Mouse (Mus musculus) liver, embryonic 11.5 days (tissue): ENCODE results near the gene Galnt18. TPM values are rescaled to one million over a fixed set of nuclear protein-coding genes. Genes with fewer than 3 reads are reported as not detected.

Source experiments
- ATAC-seq: fragments of 200-750 bp; cut with Nextera tagmentation; replicated peaks from 2 replicates; pipeline ENCODE4 v1.8.0; 2017; ENCODE audit warnings: moderate number of reproducible peaks, mild to moderate bottlenecking, moderate TSS enrichment, moderate library complexity; ENCODE audit not compliant: low FRiP score
- DNase-seq: peaks from one replicate; pipeline ENCODE4 v3.0.0-alpha.2; 2017; ENCODE audit warnings: low spot score
- H3K27ac ChIP-seq: fragments of 300-500 bp; sonication (generic); 2 replicates; pipeline ENCODE4 v1.5.1; 2014; ENCODE audit warnings: mild to moderate bottlenecking, low read depth, low read length, control low read depth
- H3K27me3 ChIP-seq: fragments of 300-500 bp; sonication (generic); replicated peaks from 2 replicates; pipeline ENCODE4 v1.6.1; 2014; ENCODE audit warnings: low read length, mixed read lengths; ENCODE audit not compliant: control insufficient read depth, insufficient read depth
- H3K36me3 ChIP-seq: fragments of 300-500 bp; sonication (generic); 2 replicates; pipeline ENCODE4 v1.6.1; 2014; ENCODE audit warnings: mild to moderate bottlenecking, low read length, moderate library complexity, mixed read lengths; ENCODE audit not compliant: control insufficient read depth, insufficient read depth
- H3K4me1 ChIP-seq: fragments of 300-500 bp; sonication (generic); replicated peaks from 2 replicates; pipeline ENCODE4 v1.6.1; 2014; ENCODE audit warnings: low read length, mixed read lengths; ENCODE audit not compliant: control insufficient read depth, insufficient read depth
- H3K4me2 ChIP-seq: fragments of 300-500 bp; sonication (generic); 2 replicates; pipeline ENCODE4 v1.6.1; 2014; ENCODE audit warnings: mild to moderate bottlenecking, control low read depth, moderate library complexity
- H3K4me3 ChIP-seq: fragments of 300-500 bp; sonication (generic); 2 replicates; pipeline ENCODE4 v1.5.1; 2014; ENCODE audit warnings: low read depth, low read length, control low read depth
- H3K9ac ChIP-seq: fragments of 300-500 bp; sonication (generic); 2 replicates; pipeline ENCODE4 v1.6.1; 2014; ENCODE audit warnings: low read depth, low read length, control low read depth
- H3K9me3 ChIP-seq: fragments of 300-500 bp; sonication (generic); 2 replicates; pipeline ENCODE4 v1.6.1; 2016; ENCODE audit warnings: low read length, inconsistent platforms, mixed read lengths; ENCODE audit not compliant: control insufficient read depth
- WGBS: fragments of 180-500 bp; shearing (Covaris S2); extraction: QIAGEN DNeasy Blood & Tissue Kit; methylation state at CpG from one replicate; pipeline ENCODE4 v1.1.7; 2014; 5-methylcytosine and 5-hydroxymethylcytosine counted together
- polyA plus RNA-seq: library from polyadenylated mRNA; unstranded; fragments of >200 nt; fragmentation: Nextera tagmentation; extraction: Ambion mirVana; gene quantifications from 2 replicates; pipeline ENCODE4 v1.2.1, GENCODE M21; 2014

Gene Galnt18
- polyA plus RNA-seq, 1 experiment from 2014 or later: 3.1 TPM

DNA sequence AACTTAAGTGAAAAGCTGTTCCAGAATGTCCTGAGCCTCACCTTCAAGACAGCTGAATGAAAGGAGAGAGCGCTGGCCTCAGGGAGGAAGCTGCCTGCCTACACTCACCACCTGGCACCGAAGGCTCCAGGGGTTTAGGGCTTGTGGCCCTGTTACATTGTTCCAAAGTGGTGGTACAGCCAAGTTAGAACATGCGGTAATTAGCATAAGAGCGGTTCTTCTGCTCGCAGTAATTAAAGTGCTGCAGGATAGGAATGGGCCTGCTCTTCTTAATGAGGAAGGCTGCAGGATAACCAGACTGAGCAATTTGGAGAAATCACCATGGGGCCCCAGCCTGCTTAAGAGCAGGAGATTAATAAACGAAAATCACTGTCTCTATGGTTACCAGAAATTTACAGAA lies 179.0 kb downstream of the Galnt18 start:
- Histone ChIP-seq H3K9me3 (no peaks in the 10 kb centered on the region), H3K36me3 (no peaks in the 10 kb centered on the region), H3K4me3 (no peak overlapping the region), H3K27me3 (no peaks in the 10 kb centered on the region), H3K27ac (no peak overlapping the region), H3K4me2 (no peak overlapping the region), H3K4me1 (no peaks in the 10 kb centered on the region; the same call in 1 of the 2 replicates), H3K9ac (no peak overlapping the region)
- WGBS: 68% methylated on average over 6 of the region's 6 CpGs
- ATAC-seq (no peak), DNase-seq (no peak)

DNA sequence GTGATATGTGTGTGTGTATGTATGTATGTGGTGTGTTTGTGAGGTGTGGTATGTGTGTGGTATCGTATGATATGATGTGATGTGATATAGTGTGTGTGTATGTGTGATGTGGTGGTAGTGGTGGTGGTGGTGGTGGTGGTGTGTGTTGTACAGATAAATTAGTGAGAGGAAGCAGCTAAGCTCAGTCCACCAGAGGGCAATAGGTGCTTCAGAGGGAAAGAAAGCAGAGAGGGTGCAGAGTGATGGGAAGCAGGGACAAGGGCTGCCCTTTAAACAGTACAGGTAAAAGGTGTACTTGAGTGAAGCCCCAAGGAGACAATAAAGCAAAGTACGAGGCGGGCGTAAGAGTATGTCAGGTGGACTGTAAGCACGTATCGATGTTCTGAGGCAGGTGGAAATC lies 186.1 kb downstream of the Galnt18 start:
- WGBS: 87% methylated on average over 6 of the region's 6 CpGs
- Histone ChIP-seq H3K4me3 (no peak overlapping the region), H3K9ac (no peak overlapping the region), H3K4me1 (no peaks in the 10 kb centered on the region), H3K4me2 (no peak overlapping the region), H3K27ac (no peak overlapping the region), H3K9me3 (no peaks in the 10 kb centered on the region), H3K27me3 (0 out of 2 replicates have a peak, but pooled peaks cover 3% of the 10 kb centered on the region), H3K36me3 (no peaks in the 10 kb centered on the region)
- ATAC-seq: no peak
- no peak for DNase-seq

DNA sequence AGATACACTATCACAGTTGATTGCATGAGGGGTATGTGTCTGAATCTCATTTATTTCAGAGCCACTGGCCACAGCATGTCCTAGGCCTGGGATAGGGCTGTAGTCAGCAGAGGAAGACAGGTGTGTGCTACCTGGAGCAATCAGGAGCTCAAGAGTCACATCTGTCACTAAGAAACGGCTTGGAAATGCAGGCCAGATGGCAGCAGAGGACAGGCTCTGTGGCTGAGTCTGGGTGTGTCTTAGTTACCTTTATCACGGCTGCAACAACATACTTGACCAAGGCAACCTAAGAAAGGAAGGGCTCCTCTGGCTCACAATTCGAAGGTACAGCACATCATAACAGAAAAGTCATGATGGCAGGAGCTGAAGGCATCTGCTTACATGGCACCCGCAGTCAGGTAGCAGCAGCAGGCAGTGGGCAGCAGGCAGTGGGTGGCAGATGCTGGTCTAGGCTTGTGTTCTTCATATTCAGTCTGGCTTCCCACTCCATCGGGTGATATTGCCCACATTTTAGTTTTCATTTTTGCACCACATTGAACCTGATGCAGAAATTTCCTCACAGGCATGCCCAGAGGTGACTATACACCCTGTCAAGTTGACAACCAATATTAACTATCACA lies 190.2 kb downstream of the Galnt18 start:
- Histone ChIP-seq H3K27ac (no peak overlapping the region), H3K9ac (no peak overlapping the region)
- DNase-seq: no peak

DNA sequence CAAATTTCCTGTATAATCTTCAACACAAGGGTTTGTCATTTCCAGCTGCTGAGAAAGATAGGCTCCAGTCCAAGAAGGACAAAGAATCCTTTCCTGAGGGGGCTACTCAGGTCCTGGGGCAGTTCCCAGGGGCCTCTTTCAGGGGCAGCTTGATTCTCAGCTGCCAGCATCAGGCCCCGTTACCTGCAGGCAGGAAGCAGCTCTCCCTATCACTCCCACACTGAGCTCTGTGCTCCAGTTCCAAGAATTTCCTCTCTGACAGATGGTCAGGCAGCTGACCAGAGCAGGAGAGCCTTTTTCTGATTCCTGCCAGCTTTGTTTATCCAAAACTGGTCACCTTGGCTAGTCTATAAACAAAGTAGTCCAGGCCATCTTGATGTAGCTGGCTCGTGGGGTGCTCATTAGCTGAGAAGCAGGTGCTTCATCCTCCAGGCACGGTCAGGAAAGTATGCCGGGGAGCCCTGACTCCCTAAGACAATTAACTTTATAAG lies 191.4 kb downstream of the Galnt18 start:
- ATAC-seq: no peak
- H3K36me3 ChIP-seq: no peaks in the 10 kb centered on the region
- no peak for DNase-seq

More for the DNA sequence above, 190.2 kb downstream of the Galnt18 start:
- H3K36me3 ChIP-seq: no peaks in the 10 kb centered on the region
- H3K4me3 ChIP-seq: no peak overlapping the region
- no peaks in the 10 kb centered on the region for H3K9me3 ChIP-seq
- no peaks in the 10 kb centered on the region for H3K4me1 ChIP-seq
- H3K4me2 ChIP-seq: no peak overlapping the region
- no peak for ATAC-seq
- 0 out of 2 replicates have a peak, but pooled peaks cover under 1% of the 10 kb centered on the region for H3K27me3 ChIP-seq
- WGBS: 69% methylated on average over 5 of the region's 5 CpGs

DNA sequence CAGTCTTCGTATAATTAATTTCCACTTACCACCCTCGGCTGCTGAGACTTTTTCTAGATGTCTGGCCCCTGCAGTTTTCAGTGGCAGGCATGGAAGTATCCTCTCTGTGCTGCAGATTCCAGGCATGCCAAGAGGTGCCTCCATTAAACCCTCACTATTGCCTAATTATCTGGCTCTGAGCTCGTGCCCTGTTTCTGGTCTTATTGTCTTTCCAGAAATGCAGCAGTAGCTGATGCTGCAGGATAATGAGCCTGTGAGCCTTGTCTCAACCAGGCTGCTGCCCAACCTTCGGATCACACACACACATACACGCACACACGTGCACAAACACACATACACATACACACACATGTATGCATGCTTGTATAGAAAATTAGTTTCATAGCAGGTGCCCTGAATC lies 199.2 kb downstream of the Galnt18 start:
- Histone ChIP-seq H3K36me3 (no peaks in the 10 kb centered on the region), H3K27ac (no peak overlapping the region), H3K4me2 (no peak overlapping the region), H3K27me3 (no peaks in the 10 kb centered on the region), H3K4me3 (no peak overlapping the region), H3K4me1 (no peaks in the 10 kb centered on the region), H3K9ac (no peak overlapping the region), H3K9me3 (no peaks in the 10 kb centered on the region)
- WGBS: 75% methylated on average over 6 of the region's 6 CpGs
- DNase-seq (no peak), ATAC-seq (no peak)

More for the DNA sequence above, 191.4 kb downstream of the Galnt18 start:
- H3K4me1 ChIP-seq: no peaks in the 10 kb centered on the region
- no peaks in the 10 kb centered on the region for H3K27me3 ChIP-seq
- H3K27ac ChIP-seq: no peak overlapping the region
- H3K9ac ChIP-seq: no peak overlapping the region
- H3K4me2 ChIP-seq: no peak overlapping the region
- H3K4me3 ChIP-seq: no peak overlapping the region
- 58% methylated on average over 4 of the region's 4 CpGs for WGBS
- H3K9me3 ChIP-seq: no peaks in the 10 kb centered on the region

DNA sequence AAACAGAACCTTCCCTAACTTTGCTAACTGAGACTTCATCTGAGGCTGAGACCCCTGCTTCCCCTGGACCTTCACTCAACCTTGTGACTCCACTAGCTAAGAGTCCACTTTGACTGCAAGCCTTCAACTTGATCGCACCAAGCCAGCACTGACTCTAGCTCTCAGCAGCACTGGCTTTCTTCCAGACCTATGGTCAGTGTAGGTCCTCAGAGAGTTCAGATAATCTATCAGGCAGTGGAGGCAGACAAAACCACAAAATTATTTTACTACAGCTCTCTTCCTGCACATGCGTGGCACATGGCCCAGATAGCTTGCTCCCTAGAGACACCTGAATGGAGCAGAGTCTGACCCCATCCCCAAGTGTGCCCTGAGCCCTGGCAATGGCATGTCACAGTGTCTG lies 204.7 kb downstream of the Galnt18 start:
- no peaks in the 10 kb centered on the region for H3K27me3 ChIP-seq
- no peak overlapping the region for H3K4me2 ChIP-seq
- no peak overlapping the region for H3K9ac ChIP-seq
- H3K4me1 ChIP-seq: no peaks in the 10 kb centered on the region
- no peak for ATAC-seq
- H3K27ac ChIP-seq: no peak overlapping the region
- 42% methylated on average over 2 of the region's 2 CpGs for WGBS
- H3K4me3 ChIP-seq: no peak overlapping the region
- H3K36me3 ChIP-seq: no peaks in the 10 kb centered on the region
- DNase-seq: no peak
- H3K9me3 ChIP-seq: no peaks in the 10 kb centered on the region

DNA sequence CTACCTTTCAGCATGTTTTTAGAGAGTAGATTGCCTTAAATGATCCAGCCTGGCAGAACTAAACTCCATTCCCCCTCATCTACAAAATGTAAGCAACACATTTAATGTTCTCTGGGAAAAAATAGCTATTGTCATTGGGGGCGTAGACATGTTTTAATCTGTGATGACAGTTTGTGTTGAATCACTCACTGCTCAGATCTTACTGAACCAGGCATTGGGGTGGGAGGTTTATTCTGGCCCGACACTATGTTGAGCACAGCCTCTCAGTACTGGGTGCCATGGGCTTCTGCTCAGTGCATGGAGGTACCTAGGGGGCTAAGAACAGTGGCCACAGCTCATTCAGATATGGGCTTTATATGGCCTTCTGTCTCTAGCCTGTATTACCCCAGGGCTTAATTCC lies 207.4 kb downstream of the Galnt18 start:
- WGBS: 80% methylated on average over 2 of the region's 2 CpGs

DNA sequence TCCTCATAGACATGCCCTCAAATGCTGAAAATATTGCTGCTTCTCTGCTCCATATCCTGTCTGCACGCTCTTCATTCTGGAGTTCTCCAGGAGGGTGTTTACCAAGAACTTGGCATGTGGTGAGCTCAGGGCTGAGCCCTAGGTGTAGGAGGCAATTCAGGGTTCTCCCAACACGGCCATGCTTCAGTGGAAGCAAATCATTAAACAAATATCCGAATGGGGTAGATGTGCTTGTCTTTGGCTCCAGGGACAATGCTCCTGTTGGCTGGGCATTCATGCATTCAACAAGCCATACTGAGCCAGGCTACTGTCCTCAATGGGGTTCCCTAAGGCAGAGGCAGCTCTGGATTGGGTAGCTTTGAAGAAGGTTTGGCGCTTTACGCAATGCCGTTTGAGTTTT lies 212.9 kb downstream of the Galnt18 start:
- H3K27ac ChIP-seq: no peak overlapping the region
- DNase-seq: no peak

More for the DNA sequence above, 207.4 kb downstream of the Galnt18 start:
- Histone ChIP-seq H3K9ac (no peak overlapping the region), H3K4me2 (no peak overlapping the region), H3K9me3 (no peaks in the 10 kb centered on the region), H3K27ac (no peak overlapping the region), H3K27me3 (no peaks in the 10 kb centered on the region), H3K36me3 (no peaks in the 10 kb centered on the region), H3K4me3 (no peak overlapping the region), H3K4me1 (no peaks in the 10 kb centered on the region)
- DNase-seq: no peak
- no peak for ATAC-seq

More for the DNA sequence above, 212.9 kb downstream of the Galnt18 start:
- no peak for ATAC-seq
- no peak overlapping the region for H3K4me2 ChIP-seq
- no peak overlapping the region for H3K4me3 ChIP-seq
- H3K36me3 ChIP-seq: no peaks in the 10 kb centered on the region
- no peaks in the 10 kb centered on the region for H3K4me1 ChIP-seq
- no peaks in the 10 kb centered on the region for H3K9me3 ChIP-seq
- no peak overlapping the region for H3K9ac ChIP-seq
- H3K27me3 ChIP-seq: no peaks in the 10 kb centered on the region
- WGBS: 80% methylated on average over 6 of the region's 6 CpGs
